Mouse (Mus musculus) liver, postnatal 0 days (tissue): ENCODE data around the gene Sept11.

Source experiments
- CTCF ChIP-seq: sonication (generic); IDR thresholded peaks from 2 replicates; pipeline ENCODE4 v1.5.1; 2016; ENCODE audit warnings: antibody characterized with exemption, low read depth
- EP300 ChIP-seq: IDR thresholded peaks from 2 replicates; pipeline ENCODE4 v1.6.1; 2016; ENCODE audit warnings: antibody characterized with exemption, low read depth, mild to moderate bottlenecking

GRCm38 (mm10) chr5:93171420-93171819, 78.2 kb downstream of the Sept11 start:
- TF ChIP-seq CTCF (no peak), EP300 (no peak)
